Mouse (Mus musculus): ENCODE measurements around the gene 1700029I15Rik. TPM values are rescaled to one million over a fixed set of nuclear protein-coding genes. Genes with fewer than 3 reads are reported as not detected.

Gene 1700029I15Rik
- 3.9 and 5.6 TPM in 2 replicates for polyA plus RNA-seq (2014; fragmentation: Nextera tagmentation; extraction: Ambion mirVana)

GRCm38 (mm10) chr2:92381901-92382588, at the start of gene 1700029I15Rik:
TSS of gene 1700029I15Rik (plus strand) at chr2:92382538.
- Histone ChIP-seq H3K4me1 (ENCODE audit: control insufficient read depth, insufficient read depth, low read length) (no peaks in the 10 kb centered on the region), H3K27me3 (ENCODE audit: control insufficient read depth, insufficient read depth, low read length) (no peaks in the 10 kb centered on the region), H3K4me2 (ENCODE audit: low read length) (no peak within 1 kb of the TSS), H3K36me3 (ENCODE audit: control insufficient read depth, insufficient read depth, low read length) (peaks cover 97% of the 10 kb centered on the region), H3K27ac (replicated peaks; ENCODE audit: low read depth, low read length) (no peak within 1 kb of the TSS), H3K9me3 (ENCODE audit: control insufficient read depth, low read length) (no peaks in the 10 kb centered on the region), H3K4me3 (replicated peaks; ENCODE audit: low read depth, low read length) (no peak within 1 kb of the TSS), H3K9ac (replicated peaks; ENCODE audit: low read length) (no peak within 1 kb of the TSS; the same call in 1 of the 2 replicates)
- ATAC-seq (ENCODE audit: low FRiP score, low TSS enrichment) (no peak), DNase-seq (no peak)
- 93% methylated on average over 5 of the region's 5 CpGs for WGBS

GRCm38 (mm10) chr2:92342418-92342817, 39.9 kb upstream of the 1700029I15Rik start:
- peaks cover 37% of the 10 kb centered on the region for H3K36me3 ChIP-seq (ENCODE audit: control insufficient read depth, insufficient read depth, low read length)
- no peaks in the 10 kb centered on the region for H3K9me3 ChIP-seq (ENCODE audit: control insufficient read depth, low read length)

GRCm38 (mm10) chr2:92347191-92347590, 35.1 kb upstream of the 1700029I15Rik start:
- no peaks in the 10 kb centered on the region for H3K9me3 ChIP-seq (ENCODE audit: control insufficient read depth, low read length)
- no peaks in the 10 kb centered on the region for H3K27me3 ChIP-seq (ENCODE audit: control insufficient read depth, insufficient read depth, low read length)
- H3K4me1 ChIP-seq (ENCODE audit: control insufficient read depth, insufficient read depth, low read length) = no peaks in the 10 kb centered on the region
- no peak overlapping the region for H3K4me2 ChIP-seq (ENCODE audit: low read length)
- H3K9ac ChIP-seq (replicated peaks; ENCODE audit: low read length) = no peak overlapping the region
- ATAC-seq (ENCODE audit: low FRiP score, low TSS enrichment) (no peak), DNase-seq (no peak)
- no peak overlapping the region for H3K27ac ChIP-seq (replicated peaks; ENCODE audit: low read depth, low read length)
- H3K4me3 ChIP-seq (replicated peaks; ENCODE audit: low read depth, low read length) = no peak overlapping the region
- H3K36me3 ChIP-seq (ENCODE audit: control insufficient read depth, insufficient read depth, low read length) = peaks cover 67% of the 10 kb centered on the region
- 90% methylated on average over 2 of the region's 2 CpGs for WGBS

More at GRCm38 (mm10) chr2:92342418-92342817, 39.9 kb upstream of the 1700029I15Rik start:
- ATAC-seq (ENCODE audit: low FRiP score, low TSS enrichment) (no peak), DNase-seq (no peak)
- Histone ChIP-seq H3K4me3 (replicated peaks; ENCODE audit: low read depth, low read length) (no peak overlapping the region), H3K27ac (replicated peaks; ENCODE audit: low read depth, low read length) (no peak overlapping the region), H3K4me1 (ENCODE audit: control insufficient read depth, insufficient read depth, low read length) (no peaks in the 10 kb centered on the region), H3K9ac (replicated peaks; ENCODE audit: low read length) (no peak overlapping the region), H3K27me3 (ENCODE audit: control insufficient read depth, insufficient read depth, low read length) (no peaks in the 10 kb centered on the region), H3K4me2 (ENCODE audit: low read length) (no peak overlapping the region)

- Histone ChIP-seq H3K4me2 (ENCODE audit: low read length) (no peak overlapping the region), H3K36me3 (ENCODE audit: control insufficient read depth, insufficient read depth, low read length) (peaks cover 70% of the 10 kb centered on the region), H3K4me3 (replicated peaks; ENCODE audit: low read depth, low read length) (no peak overlapping the region), H3K27me3 (ENCODE audit: control insufficient read depth, insufficient read depth, low read length) (no peaks in the 10 kb centered on the region), H3K27ac (replicated peaks; ENCODE audit: low read depth, low read length) (no peak overlapping the region; the same call in 1 of the 2 replicates), H3K9ac (replicated peaks; ENCODE audit: low read length) (no peak overlapping the region), H3K9me3 (ENCODE audit: control insufficient read depth, low read length) (no peaks in the 10 kb centered on the region), H3K4me1 (ENCODE audit: control insufficient read depth, insufficient read depth, low read length) (no peaks in the 10 kb centered on the region)
- WGBS = 84% methylated on average over 6 of the region's 6 CpGs
- ATAC-seq (ENCODE audit: low FRiP score, low TSS enrichment) = no peak
- DNase-seq = no peak
Measured at GRCm38 (mm10) chr2:92349589-92350425, 32.5 kb upstream of the 1700029I15Rik start.

GRCm38 (mm10) chr2:92350686-92351085, 31.7 kb upstream of the 1700029I15Rik start:
- Histone ChIP-seq H3K4me3 (replicated peaks; ENCODE audit: low read depth, low read length) (no peak overlapping the region), H3K36me3 (ENCODE audit: control insufficient read depth, insufficient read depth, low read length) (peaks cover 65% of the 10 kb centered on the region), H3K4me2 (ENCODE audit: low read length) (no peak overlapping the region), H3K9me3 (ENCODE audit: control insufficient read depth, low read length) (no peaks in the 10 kb centered on the region), H3K4me1 (ENCODE audit: control insufficient read depth, insufficient read depth, low read length) (no peaks in the 10 kb centered on the region), H3K27ac (replicated peaks; ENCODE audit: low read depth, low read length) (no peak overlapping the region), H3K27me3 (ENCODE audit: control insufficient read depth, insufficient read depth, low read length) (no peaks in the 10 kb centered on the region), H3K9ac (replicated peaks; ENCODE audit: low read length) (no peak overlapping the region)
- no peak for DNase-seq
- 91% methylated on average over 5 of the region's 5 CpGs for WGBS
- no peak for ATAC-seq (ENCODE audit: low FRiP score, low TSS enrichment)

GRCm38 (mm10) chr2:92353402-92353801, 28.9 kb upstream of the 1700029I15Rik start:
- no peaks in the 10 kb centered on the region for H3K27me3 ChIP-seq (ENCODE audit: control insufficient read depth, insufficient read depth, low read length)
- no peak overlapping the region for H3K9ac ChIP-seq (replicated peaks; ENCODE audit: low read length)
- H3K4me2 ChIP-seq (ENCODE audit: low read length) = no peak overlapping the region
- peaks cover 67% of the 10 kb centered on the region for H3K36me3 ChIP-seq (ENCODE audit: control insufficient read depth, insufficient read depth, low read length)
- H3K9me3 ChIP-seq (ENCODE audit: control insufficient read depth, low read length) = no peaks in the 10 kb centered on the region
- DNase-seq (no peak), ATAC-seq (ENCODE audit: low FRiP score, low TSS enrichment) (no peak)
- no peaks in the 10 kb centered on the region for H3K4me1 ChIP-seq (ENCODE audit: control insufficient read depth, insufficient read depth, low read length)
- no peak overlapping the region for H3K4me3 ChIP-seq (replicated peaks; ENCODE audit: low read depth, low read length)
- H3K27ac ChIP-seq (replicated peaks; ENCODE audit: low read depth, low read length) = no peak overlapping the region; the same call in 1 of the 2 replicates
- 17% methylated on average over 5 of the region's 5 CpGs for WGBS

GRCm38 (mm10) chr2:92354224-92354623, 28.1 kb upstream of the 1700029I15Rik start:
- Histone ChIP-seq H3K4me2 (ENCODE audit: low read length) (no peak overlapping the region), H3K4me3 (replicated peaks; ENCODE audit: low read depth, low read length) (no peak overlapping the region), H3K27me3 (ENCODE audit: control insufficient read depth, insufficient read depth, low read length) (no peaks in the 10 kb centered on the region), H3K9me3 (ENCODE audit: control insufficient read depth, low read length) (no peaks in the 10 kb centered on the region), H3K27ac (replicated peaks; ENCODE audit: low read depth, low read length) (no peak overlapping the region), H3K36me3 (ENCODE audit: control insufficient read depth, insufficient read depth, low read length) (peaks cover 67% of the 10 kb centered on the region), H3K9ac (replicated peaks; ENCODE audit: low read length) (no peak overlapping the region), H3K4me1 (ENCODE audit: control insufficient read depth, insufficient read depth, low read length) (no peaks in the 10 kb centered on the region)
- WGBS = 75% methylated on average over 6 of the region's 6 CpGs
- no peak for DNase-seq
- ATAC-seq (ENCODE audit: low FRiP score, low TSS enrichment) = no peak

GRCm38 (mm10) chr2:92359301-92359700, 23.0 kb upstream of the 1700029I15Rik start:
- H3K36me3 ChIP-seq (ENCODE audit: control insufficient read depth, insufficient read depth, low read length) = peaks cover 66% of the 10 kb centered on the region
- WGBS = 93% methylated on average over 2 of the region's 2 CpGs

More at GRCm38 (mm10) chr2:92359301-92359700, 23.0 kb upstream of the 1700029I15Rik start:
- Histone ChIP-seq H3K4me3 (replicated peaks; ENCODE audit: low read depth, low read length) (no peak overlapping the region), H3K9me3 (ENCODE audit: control insufficient read depth, low read length) (no peaks in the 10 kb centered on the region), H3K4me2 (ENCODE audit: low read length) (no peak overlapping the region), H3K9ac (replicated peaks; ENCODE audit: low read length) (no peak overlapping the region), H3K27ac (replicated peaks; ENCODE audit: low read depth, low read length) (no peak overlapping the region), H3K27me3 (ENCODE audit: control insufficient read depth, insufficient read depth, low read length) (no peaks in the 10 kb centered on the region), H3K4me1 (ENCODE audit: control insufficient read depth, insufficient read depth, low read length) (no peaks in the 10 kb centered on the region)
- DNase-seq (no peak), ATAC-seq (ENCODE audit: low FRiP score, low TSS enrichment) (no peak)

All from midbrain, embryonic 14.5 days (tissue).